Mouse (Mus musculus) kidney, postnatal 10 days (tissue): ENCODE results near the gene Car7.
"Not testable (repeated sequence)": the region's sequence is repeated elsewhere in the genome, so short reads cannot be mapped to it uniquely, and the experiment has no call there.

Source experiments
- DNase-seq: peaks from one replicate; pipeline ENCODE4 v3.0.0; 2021; ENCODE audit warnings: mixed read lengths

The Car7 gene

DNA sequence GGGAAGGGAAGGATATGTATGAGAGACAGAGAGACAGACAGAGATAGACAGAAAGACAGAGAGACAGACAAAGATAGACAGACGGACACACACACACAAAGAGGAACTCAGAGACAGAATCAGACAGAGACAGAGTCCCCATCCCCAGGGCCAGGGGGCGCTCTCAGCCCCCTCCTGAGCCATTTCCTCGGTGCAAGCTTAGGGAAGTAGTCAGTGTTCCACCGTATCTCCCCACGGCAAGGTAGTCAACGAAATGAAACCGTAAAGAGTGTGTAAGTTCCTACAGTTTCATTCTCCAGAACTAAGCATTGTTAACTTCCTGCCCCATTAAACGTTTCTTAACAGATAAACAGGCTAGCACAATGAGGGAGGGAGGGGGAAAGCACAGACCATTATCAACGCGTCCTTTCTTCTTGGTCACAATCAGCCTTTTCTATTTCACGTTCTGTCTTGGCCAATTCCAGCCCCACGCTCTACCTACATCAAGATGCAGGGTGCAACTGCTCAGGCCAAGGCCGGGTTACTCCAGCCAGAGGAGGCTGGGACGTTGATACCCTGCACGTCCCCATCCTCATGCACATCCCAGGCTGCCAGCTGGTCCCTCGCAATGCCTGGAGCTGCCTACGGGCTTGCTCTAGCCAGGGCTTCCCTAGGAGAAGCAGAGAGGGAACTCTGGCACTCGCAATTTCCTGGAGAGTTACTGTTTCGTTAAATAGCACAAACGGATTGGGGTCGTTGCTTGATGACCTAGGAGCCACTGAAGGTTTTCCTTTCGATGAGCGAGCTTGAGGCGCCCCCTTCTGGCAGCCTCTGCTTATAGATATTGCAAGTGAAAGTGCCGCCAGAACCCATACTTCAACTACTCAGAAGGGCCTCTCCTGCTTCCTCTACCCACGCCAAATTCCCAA lies 36.2 kb downstream of the Car7 start:
- DNase-seq, result peak; percentile 93

GRCm38 (mm10) chr8:104576820-104577219 lies 42.3 kb downstream of the Car7 start:
- no peak for DNase-seq

- not testable (repeated sequence) for DNase-seq
Measured at GRCm38 (mm10) chr8:104577606-104578005, 43.1 kb downstream of the Car7 start.

GRCm38 (mm10) chr8:104584522-104584921 lies 50.0 kb downstream of the Car7 start:
- no peak for DNase-seq

GRCm38 (mm10) chr8:104590284-104590683 lies 55.8 kb downstream of the Car7 start:
- DNase-seq, result no peak

- DNase-seq, result peak; percentile 92
Measured at GRCm38 (mm10) chr8:104591133-104591834, 56.8 kb downstream of the Car7 start, which contains the start of gene Pdp2. Pdp2 (plus strand) TSS chr8:104591451.

GRCm38 (mm10) chr8:104591856-104592255 lies 57.4 kb downstream of the Car7 start:
- DNase-seq, result no peak

DNA sequence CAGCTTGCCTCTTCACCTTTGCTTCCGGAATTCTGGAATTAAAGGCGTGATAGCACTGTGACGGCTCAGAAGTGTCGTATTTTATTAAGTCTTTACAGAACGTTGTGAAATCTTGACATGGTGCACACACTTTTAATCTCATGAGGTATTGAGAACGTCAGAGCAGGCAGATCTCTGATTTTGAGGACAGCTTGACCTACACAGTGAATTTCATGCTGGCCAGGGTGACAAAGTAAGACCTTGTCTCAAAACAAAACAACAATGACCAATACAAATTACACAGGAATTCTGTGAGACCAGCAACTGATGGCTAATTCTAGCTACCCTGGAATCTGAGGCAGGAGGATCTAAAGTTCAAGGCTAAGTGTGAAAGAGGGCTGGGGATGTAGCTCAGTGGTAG lies 58.1 kb downstream of the Car7 start:
- DNase-seq, result no peak

DNA sequence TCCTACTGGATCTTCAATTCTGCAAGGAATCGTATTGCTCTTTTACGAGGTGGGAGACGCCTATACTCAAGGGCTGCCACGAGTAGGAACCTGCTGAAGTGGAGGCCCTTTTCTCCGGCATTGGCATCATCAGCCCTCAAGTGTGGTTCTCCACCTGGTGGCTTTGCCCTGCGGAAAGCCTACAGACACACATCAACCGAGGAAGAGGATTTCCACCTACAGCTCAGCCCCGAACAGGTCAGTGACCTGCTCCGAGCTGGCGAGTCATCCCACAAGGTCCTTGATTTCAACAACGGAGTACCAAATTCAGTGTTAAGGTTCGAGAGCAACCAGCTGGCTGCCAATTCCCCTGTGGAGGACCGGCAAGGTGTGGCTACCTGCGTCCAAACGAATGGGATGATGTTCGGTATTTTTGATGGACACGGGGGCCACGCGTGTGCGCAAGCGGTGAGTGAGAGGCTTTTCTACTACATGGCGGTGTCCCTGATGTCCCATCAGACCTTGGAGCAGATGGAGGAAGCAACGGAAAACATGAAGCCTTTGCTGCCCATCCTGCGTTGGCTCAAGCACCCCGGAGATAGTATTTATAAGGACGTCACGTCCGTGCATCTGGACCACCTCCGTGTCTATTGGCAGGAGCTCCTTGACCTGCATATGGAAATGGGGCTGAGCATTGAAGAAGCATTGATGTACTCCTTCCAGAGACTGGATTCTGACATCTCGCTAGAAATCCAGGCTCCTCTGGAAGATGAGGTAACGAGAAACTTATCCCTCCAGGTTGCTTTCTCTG lies 59.2 kb downstream of the Car7 start:
- no peak for DNase-seq

GRCm38 (mm10) chr8:104594611-104595362 lies 60.3 kb downstream of the Car7 start:
- no peak for DNase-seq

- no peak for DNase-seq
Measured at GRCm38 (mm10) chr8:104595773-104596536, 61.5 kb downstream of the Car7 start.

GRCm38 (mm10) chr8:104597656-104598055 lies 63.2 kb downstream of the Car7 start:
- DNase-seq, result no peak

DNA sequence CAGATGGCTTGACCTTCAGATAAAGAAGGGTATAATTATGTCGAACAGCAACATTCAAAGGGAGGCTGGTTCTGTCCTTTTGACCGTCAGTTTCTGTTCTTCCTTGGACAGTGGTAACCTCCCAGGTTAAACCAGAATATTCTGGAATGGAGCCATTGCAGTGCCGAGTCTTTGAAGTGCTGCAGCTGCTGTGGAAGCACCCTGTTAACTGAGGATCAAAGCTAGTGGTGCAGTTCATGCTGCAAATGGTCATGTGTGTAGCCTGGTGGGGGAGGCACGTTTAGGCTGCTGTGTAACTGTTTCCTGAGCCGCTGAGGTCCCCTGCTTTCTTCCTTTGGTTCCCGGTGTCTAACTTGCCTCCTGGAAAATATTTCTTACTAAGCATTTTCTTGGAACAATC lies 64.0 kb downstream of the Car7 start:
- DNase-seq, result peak; percentile 73
